Mouse (Mus musculus): ENCODE measurements around the gene Ankrd12.

The Ankrd12 gene

DNA sequence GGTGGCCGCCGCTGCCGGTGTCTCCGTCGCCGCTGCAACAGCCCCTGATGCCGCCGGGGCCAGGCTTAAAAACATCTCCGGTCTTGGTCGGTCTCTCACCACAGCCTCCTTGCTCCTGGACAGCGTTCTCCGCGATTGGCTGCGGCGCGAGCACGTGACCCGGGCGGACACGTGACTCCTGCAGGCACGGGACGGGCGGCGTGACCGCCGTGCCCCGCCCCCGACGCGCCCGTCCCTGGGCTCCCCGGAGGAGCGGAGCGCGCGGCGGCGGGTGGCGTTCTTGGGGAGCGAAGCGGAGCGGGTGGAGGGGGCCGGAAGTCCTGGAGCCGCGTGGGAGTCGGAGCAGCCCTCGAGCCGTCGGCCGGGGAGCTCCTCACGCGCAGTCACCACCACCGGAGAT, at the start of gene Ankrd12:
Gene Ankrd12 (minus strand): TSS at position 156 of the 400 bp plus-strand sequence.
- ChIA-PET CTCF (interaction anchor here in 3 of 4 experiments (0.5 to 1.4 kb wide), 3 partner anchors 30 to 232 kb away, joined by 3 to 4 read pairs (median 4); no protein-coding TSS in a partner anchor), POLR2A (interaction anchor here in 2 of 4 experiments (0.5 to 3.1 kb wide), 39 partner anchors 8 to 463 kb away, joined by 3 to 29 read pairs (median 5); partner anchors contain the start of genes Ndufv2 (in 2 of the 2), Vapa (in 2 of the 2) and Washc1 (in 2 of the 2))

DNA sequence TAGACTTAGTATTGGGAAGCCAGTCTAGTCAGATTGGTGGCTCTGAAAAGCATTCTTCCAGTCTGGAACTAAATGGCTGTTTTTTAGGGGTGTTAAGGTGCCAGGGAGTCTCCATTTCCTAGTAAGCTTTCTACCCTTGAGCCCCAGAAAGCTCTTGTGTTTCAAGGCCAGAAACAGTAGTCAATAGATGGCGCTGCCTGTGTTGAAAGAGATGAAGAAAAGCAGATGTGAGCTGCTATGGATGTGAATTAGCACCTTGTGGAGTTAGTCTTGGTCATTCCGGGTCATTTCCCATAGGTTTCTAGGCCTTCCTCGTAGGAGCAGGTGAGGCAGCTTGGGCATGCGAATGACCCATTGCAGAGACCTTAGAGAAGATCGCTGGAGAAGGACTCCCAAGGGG, 48.3 kb upstream of the Ankrd12 start:
- ChIA-PET POLR2A (interaction anchor here in 3 of 4 experiments (0.5 to 4.6 kb wide), 10 partner anchors 14 to 361 kb away, joined by 3 to 23 read pairs (median 4); partner anchors contain the start of gene Washc1 (in 2 of the 3)), CTCF (interaction anchor here (0.5 to 1.6 kb wide), 21 partner anchors 9 to 567 kb away, joined by 3 to 12 read pairs (median 3); partner anchors contain the start of gene Washc1 (in 1 of the 4))

GRCm38 (mm10) chr17:66123816-66124610, 47.1 kb upstream of the Ankrd12 start:
- POLR2A ChIA-PET: interaction anchor here in 3 of 4 experiments (0.6 to 4.6 kb wide), 15 partner anchors 10 to 362 kb away, joined by 3 to 23 read pairs (median 4); partner anchors contain the start of gene Washc1 (in 2 of the 3)
- CTCF ChIA-PET: interaction anchor here (0.6 to 1.6 kb wide), 9 partner anchors 12 to 362 kb away, joined by 3 to 10 read pairs (median 4); no protein-coding TSS in a partner anchor

- POLR2A ChIA-PET: interaction anchor here in 2 of 4 experiments (0.6 to 4.6 kb wide), 13 partner anchors 10 to 363 kb away, joined by 3 to 23 read pairs (median 3); partner anchors contain the start of gene Washc1 (in 2 of the 2)
- CTCF ChIA-PET: interaction anchor here in 2 of 4 experiments (1.2 to 1.5 kb wide), 4 partner anchors 13 to 16 kb away, joined by 4 to 5 read pairs (median 4); no protein-coding TSS in a partner anchor
These were observed 46.4 kb upstream of the Ankrd12 start, which contains the start of gene Ddx11 for GRCm38 (mm10) chr17:66123066-66123815. Gene Ddx11, plus strand, starts transcription at chr17:66123520.

DNA sequence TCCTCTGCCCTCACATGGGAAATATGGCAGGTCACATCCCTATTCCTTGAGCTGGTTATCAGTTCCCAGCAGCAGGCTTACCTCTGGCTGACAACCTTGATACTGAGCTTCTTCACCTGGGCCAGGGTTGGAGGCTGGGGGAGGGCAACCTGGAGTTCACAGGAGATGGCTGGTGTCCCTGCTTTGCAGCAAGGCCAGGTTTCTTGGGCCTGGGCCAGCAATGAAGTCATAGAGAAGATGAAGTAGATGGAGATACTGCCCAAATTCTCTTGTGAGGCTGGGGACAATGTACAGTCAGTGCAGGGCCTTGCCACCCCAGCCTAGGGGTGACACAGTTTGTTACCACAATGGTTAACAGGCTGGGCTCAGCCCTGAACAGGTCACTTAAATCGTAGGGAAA, 43.8 kb upstream of the Ankrd12 start:
- ChIA-PET CTCF (interaction anchor here in 1 of 4 experiments (1.1 kb wide), 1 partner anchor 14 kb away, joined by 4 read pairs; no protein-coding TSS in a partner anchor), POLR2A (interaction anchor here in 2 of 4 experiments (0.6 to 0.7 kb wide), 2 partner anchors 10 to 317 kb away, joined by 4 to 6 read pairs; partner anchors contain the start of gene Washc1 (in 1 of the 2))

- ChIA-PET POLR2A (interaction anchor here in 1 of 4 experiments (0.6 kb wide), 1 partner anchor 8 kb away, joined by 4 read pairs; no protein-coding TSS in a partner anchor), CTCF (no interaction called here)
These were observed 42.1 kb upstream of the Ankrd12 start for GRCm38 (mm10) chr17:66118991-66119390.

DNA sequence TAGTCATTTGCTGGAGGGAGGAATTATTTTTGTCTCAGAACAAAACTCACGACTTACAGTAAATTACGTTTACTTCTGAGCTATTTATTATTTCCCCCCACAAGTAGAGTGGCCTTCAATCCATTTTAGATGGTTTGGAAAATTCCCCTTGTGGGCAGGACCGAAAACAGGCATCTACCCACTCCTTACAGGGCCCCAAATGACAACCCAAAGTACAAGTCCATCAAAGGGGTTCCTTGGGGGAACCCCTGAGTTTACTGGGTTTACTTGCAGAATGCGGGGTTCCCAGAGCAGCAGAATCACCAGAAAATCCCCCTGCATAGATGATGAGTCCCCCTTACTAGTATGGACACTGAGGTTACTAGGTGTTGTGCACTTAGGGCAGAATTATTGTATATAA, 35.3 kb upstream of the Ankrd12 start:
- ChIA-PET CTCF (interaction anchor here in 1 of 4 experiments (1.3 kb wide), 1 partner anchor 179 kb away, joined by 3 read pairs; no protein-coding TSS in a partner anchor), POLR2A (interaction anchor here in 2 of 4 experiments (0.5 to 5.7 kb wide), 5 partner anchors 9 to 34 kb away, joined by 3 to 24 read pairs (median 4); partner anchors contain the start of genes Ndufv2 (in 2 of the 2) and Ankrd12 (in 1 of the 2))

- POLR2A ChIA-PET: interaction anchor here (0.5 to 5.7 kb wide), 29 partner anchors 8 to 375 kb away, joined by 3 to 24 read pairs (median 4); partner anchors contain the start of genes Ndufv2 (in 3 of the 4), Ddx11 (in 2 of the 4) and Ankrd12 (in 1 of the 4)
- CTCF ChIA-PET: interaction anchor here in 2 of 4 experiments (0.6 to 1.8 kb wide), 6 partner anchors 10 to 377 kb away, joined by 3 to 8 read pairs (median 4); partner anchors contain the start of gene Ndufv2 (in 1 of the 2)
These were observed 34.6 kb upstream of the Ankrd12 start, which contains the start of gene Washc1 for GRCm38 (mm10) chr17:66111402-66111959. Gene Washc1, plus strand, starts transcription at chr17:66111545.

DNA sequence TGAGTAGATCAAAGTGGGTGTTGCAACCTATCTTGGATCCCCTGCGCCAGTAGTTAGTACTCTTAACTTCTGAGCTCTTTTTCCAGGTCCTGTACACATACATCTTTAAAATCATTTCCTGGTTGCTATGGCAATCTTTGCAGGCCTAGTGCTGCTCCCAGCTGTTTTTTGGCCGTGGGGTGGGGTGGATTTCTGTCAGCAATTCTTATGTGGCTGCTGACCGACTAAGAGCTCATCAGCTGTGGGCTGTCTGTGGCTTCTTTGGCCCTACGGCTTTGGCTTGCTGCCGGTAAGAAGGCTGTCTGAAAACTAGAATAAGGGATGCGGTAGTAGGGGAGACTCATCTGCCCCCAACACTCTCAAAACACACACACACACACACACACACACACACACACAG, 33.9 kb upstream of the Ankrd12 start:
- ChIA-PET CTCF (interaction anchor here (0.6 to 1.8 kb wide), 9 partner anchors 9 to 1063 kb away, joined by 3 to 8 read pairs (median 3); partner anchors contain the start of gene Ndufv2 (in 1 of the 4)), POLR2A (interaction anchor here in 3 of 4 experiments (0.5 to 5.7 kb wide), 29 partner anchors 7 to 513 kb away, joined by 3 to 24 read pairs (median 4); partner anchors contain the start of genes Ndufv2 (in 3 of the 3), Ddx11 (in 2 of the 3), Ankrd12 (in 1 of the 3) and Rab31 (in 1 of the 3))

DNA sequence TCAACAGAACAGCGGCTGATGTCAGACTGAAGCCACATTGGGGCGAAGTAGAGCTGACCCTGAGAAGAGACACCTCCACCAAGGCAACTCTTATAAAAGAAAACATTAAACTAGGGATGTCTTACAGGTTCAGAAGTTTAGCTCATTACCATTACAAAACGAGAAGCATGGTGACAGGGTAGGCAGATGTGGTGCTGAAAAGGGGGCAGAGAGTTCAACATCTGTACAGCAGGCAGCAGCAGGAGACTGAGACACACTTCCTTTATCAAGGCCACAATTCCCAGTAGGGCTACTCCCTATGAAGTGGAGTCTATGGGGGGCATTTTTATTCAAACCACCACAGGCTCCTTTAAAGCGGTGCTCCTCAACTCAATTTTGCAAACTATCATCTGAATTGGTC, 31.3 kb upstream of the Ankrd12 start:
- POLR2A ChIA-PET: interaction anchor here (0.5 to 5.7 kb wide), 16 partner anchors 13 to 371 kb away, joined by 3 to 24 read pairs (median 3); partner anchors contain the start of genes Ankrd12 (in 1 of the 4) and Ddx11 (in 1 of the 4)
- CTCF ChIA-PET: interaction anchor here (0.6 to 2.3 kb wide), 15 partner anchors 14 to 525 kb away, joined by 3 to 13 read pairs (median 5); no protein-coding TSS in a partner anchor

GRCm38 (mm10) chr17:66107466-66107865, 30.6 kb upstream of the Ankrd12 start:
- POLR2A ChIA-PET: interaction anchor here (0.5 to 5.7 kb wide), 36 partner anchors 9 to 494 kb away, joined by 3 to 24 read pairs (median 3); partner anchors contain the start of genes Ankrd12 (in 1 of the 4), Ddx11 (in 1 of the 4) and Vapa (in 1 of the 4)

DNA sequence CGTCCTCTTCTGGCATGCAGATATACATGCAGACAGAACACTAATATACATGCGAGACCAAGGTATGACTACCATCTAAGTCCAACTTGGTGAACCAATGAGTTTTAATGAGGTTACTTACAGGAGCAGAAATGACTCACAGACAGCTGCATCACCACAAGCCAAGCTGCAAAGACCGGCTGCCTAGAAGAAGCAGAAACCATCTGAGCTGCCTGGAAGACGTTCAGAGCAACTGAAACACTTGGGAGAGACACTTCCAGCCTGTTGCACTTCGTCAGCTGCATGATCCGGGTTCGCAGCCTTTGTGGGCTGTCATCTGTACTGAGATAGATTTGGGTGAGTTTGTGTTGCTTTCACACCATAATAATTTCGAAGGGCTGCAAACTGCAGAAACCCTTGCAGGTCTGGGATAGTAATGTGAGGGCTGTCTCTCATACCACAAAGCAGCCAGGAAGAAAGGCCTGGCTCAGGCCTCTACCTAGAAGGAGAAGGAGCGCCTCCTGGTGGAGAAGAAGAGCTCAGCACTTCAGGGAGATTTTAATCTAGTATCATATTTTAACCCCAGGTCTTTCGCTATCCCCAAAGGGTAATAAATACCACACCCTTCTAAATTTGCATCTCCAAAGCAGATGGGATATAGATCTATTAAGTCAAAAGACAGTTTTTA, 29.8 kb upstream of the Ankrd12 start:
- CTCF ChIA-PET: interaction anchor here (0.5 to 2.3 kb wide), 60 partner anchors 9 to 1592 kb away, joined by 3 to 13 read pairs (median 4); partner anchors contain the start of genes Ddx11 (in 2 of the 4) and Ankrd12 (in 1 of the 4)

More at GRCm38 (mm10) chr17:66107466-66107865, 30.6 kb upstream of the Ankrd12 start:
- CTCF ChIA-PET: interaction anchor here (0.5 to 2.3 kb wide), 57 partner anchors 9 to 1591 kb away, joined by 3 to 13 read pairs (median 4); partner anchors contain the start of genes Ddx11 (in 2 of the 4) and Ankrd12 (in 1 of the 4)

DNA sequence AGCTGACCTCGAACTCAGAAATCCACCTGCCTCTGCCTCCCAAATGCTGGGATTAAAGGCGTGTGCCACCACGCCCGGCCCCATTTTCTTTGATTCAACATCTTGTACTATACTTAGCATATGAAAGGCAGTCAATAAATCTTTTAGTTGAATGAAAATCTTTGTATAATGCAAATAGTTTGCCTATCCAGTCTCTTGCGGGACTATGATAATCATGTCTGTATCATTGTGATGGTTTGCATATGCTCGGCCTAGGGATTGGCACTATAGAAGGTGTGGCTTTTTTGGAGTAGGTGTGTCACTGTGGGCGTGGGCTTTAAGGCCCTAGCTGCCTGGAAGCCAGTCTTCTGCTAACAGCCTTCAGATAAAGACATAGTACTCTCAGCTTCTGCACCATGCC, 27.2 kb upstream of the Ankrd12 start:
- ChIA-PET CTCF (interaction anchor here in 3 of 4 experiments (0.6 to 1.1 kb wide), 7 partner anchors 26 to 455 kb away, joined by 3 to 5 read pairs (median 3); no protein-coding TSS in a partner anchor), POLR2A (interaction anchor here in 3 of 4 experiments (0.6 to 1.7 kb wide), 8 partner anchors 7 to 403 kb away, joined by 3 to 5 read pairs (median 3); partner anchors contain the start of genes Ankrd12 (in 1 of the 3) and Washc1 (in 1 of the 3))

More for the DNA sequence above, 29.8 kb upstream of the Ankrd12 start:
- POLR2A ChIA-PET: interaction anchor here (0.5 to 5.7 kb wide), 30 partner anchors 9 to 494 kb away, joined by 3 to 24 read pairs (median 3); partner anchors contain the start of genes Ankrd12 (in 1 of the 4), Ddx11 (in 1 of the 4) and Vapa (in 1 of the 4)

- CTCF ChIA-PET: interaction anchor here (0.6 to 2.3 kb wide), 17 partner anchors 9 to 239 kb away, joined by 3 to 13 read pairs (median 4); partner anchors contain the start of gene Washc1 (in 1 of the 4)
- POLR2A ChIA-PET: interaction anchor here in 3 of 4 experiments (0.5 to 3.7 kb wide), 27 partner anchors 10 to 488 kb away, joined by 3 to 29 read pairs (median 5); partner anchors contain the start of genes Washc1 (in 3 of the 3), Ankrd12 (in 2 of the 3), Ddx11 (in 1 of the 3) and Ralbp1 (in 1 of the 3)
These were observed 24.8 kb upstream of the Ankrd12 start, which contains the start of gene Ndufv2 for GRCm38 (mm10) chr17:66101380-66102330. Gene Ndufv2, minus strand, starts transcription at chr17:66101559.

All from embryonic stem cell, embryonic (primary cell).